Mouse (Mus musculus): ENCODE measurements around the gene Prx. TPM values are rescaled to one million over a fixed set of nuclear protein-coding genes. Genes with fewer than 3 reads are reported as not detected.

Prx gene
- polyA plus RNA-seq, 1 experiment from 2014 or later = 3.1 TPM

DNA sequence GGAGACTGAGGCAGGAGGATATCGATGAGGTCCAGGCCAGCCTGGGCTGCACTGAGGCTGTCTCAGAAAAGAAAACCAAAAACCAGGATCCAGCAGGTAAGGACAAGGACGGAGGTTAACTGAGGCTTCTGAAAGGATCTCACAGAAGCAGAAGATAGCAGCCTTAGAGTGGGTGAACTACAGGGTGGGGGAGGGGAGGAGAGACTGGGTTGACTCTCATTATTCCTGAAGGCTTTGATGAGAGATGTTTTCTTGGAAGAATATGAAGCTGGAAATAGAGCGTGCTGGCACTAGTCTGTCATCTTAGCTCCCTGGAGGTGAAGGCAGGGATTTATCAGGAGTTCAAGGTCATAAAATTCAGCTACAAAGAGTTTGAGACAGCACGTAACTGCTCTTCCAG, 44.7 kb downstream of the Prx start:
- no peak overlapping the region for H3K4me3 ChIP-seq
- H3K36me3 ChIP-seq = no peaks in the 10 kb centered on the region; the same call in 1 of the 2 replicates
- H3K9ac ChIP-seq (replicated peaks) = no peak overlapping the region
- H3K9me3 ChIP-seq = no peaks in the 10 kb centered on the region
- ATAC-seq (ENCODE audit: low FRiP score, low read depth) = no peak
- WGBS = 91% methylated on average over 4 of the region's 4 CpGs
- H3K4me1 ChIP-seq = peaks cover 17% of the 10 kb centered on the region
- H3K27me3 ChIP-seq = no peaks in the 10 kb centered on the region
- H3K4me2 ChIP-seq (replicated peaks) = no peak overlapping the region
- H3K27ac ChIP-seq (replicated peaks) = no peak overlapping the region

DNA sequence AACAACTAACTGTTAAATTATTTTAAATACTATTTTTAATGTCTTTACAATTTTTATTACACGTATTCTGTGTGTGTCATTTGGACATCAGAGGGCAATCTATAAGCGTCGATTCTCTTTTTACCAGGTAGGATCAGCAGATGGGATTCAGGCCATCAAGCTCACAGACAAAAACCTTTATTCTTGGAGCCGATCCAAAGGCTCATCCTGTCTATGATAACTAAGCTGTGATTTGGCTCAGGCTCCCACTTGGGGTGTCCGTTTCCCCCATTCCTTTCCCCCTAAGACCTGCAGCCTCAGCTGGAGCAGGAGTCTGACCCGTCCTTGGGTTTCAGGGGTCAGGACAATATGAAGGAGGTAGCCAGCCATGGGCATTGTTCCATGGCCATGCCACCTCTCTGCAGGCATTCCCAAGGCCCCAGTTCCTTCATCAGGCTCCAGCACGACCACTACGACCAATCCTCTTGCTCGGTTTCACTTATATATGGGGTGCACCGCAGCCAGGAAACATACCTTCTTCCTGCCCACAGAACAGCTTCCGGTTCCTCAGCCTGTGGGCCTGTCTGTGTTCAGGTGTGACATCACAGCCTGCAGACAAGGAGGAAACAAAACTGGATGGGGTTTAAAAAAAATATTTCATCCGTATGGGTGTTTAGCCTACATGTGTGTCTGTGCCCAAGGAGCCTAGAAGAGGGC, 45.7 kb downstream of the Prx start:
- Histone ChIP-seq H3K27ac (replicated peaks) (no peak overlapping the region), H3K9me3 (no peaks in the 10 kb centered on the region), H3K9ac (replicated peaks) (no peak overlapping the region), H3K36me3 (no peaks in the 10 kb centered on the region), H3K4me1 (peaks cover 17% of the 10 kb centered on the region), H3K4me2 (replicated peaks) (no peak overlapping the region), H3K27me3 (no peaks in the 10 kb centered on the region), H3K4me3 (no peak overlapping the region)
- WGBS = 88% methylated on average over 12 of the region's 12 CpGs
- no peak for ATAC-seq (ENCODE audit: low FRiP score, low read depth)

GRCm38 (mm10) chr7:27549597-27549996, 50.5 kb downstream of the Prx start:
- Histone ChIP-seq H3K9ac (replicated peaks) (no peak overlapping the region), H3K27me3 (no peaks in the 10 kb centered on the region), H3K27ac (replicated peaks) (no peak overlapping the region), H3K4me2 (replicated peaks) (no peak overlapping the region), H3K9me3 (no peaks in the 10 kb centered on the region), H3K4me3 (no peak overlapping the region), H3K36me3 (no peaks in the 10 kb centered on the region), H3K4me1 (peaks cover 14% of the 10 kb centered on the region)
- ATAC-seq (ENCODE audit: low FRiP score, low read depth) = no peak
- 79% methylated on average over 6 of the region's 6 CpGs for WGBS

DNA sequence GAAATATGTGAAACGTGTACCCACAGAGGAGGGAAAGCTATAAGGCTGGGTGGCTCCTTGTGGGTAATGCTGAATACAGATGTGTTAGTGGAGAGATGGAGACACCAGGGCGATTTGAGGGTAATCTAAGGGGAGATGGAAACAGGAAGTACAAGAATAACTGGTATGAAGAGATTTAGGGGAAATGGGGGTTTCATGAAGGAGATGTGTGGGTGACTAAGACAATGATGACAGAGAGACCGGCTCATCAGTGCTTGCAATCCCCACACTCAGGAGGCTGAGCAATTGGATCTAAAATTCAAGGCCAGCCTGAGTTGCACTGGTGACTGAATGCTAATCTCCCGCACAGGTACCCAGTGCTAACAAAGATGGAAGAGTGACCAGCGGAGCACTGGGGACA, 52.9 kb downstream of the Prx start:
- Histone ChIP-seq H3K27me3 (no peaks in the 10 kb centered on the region), H3K36me3 (peaks cover 12% of the 10 kb centered on the region; the same call in 1 of the 2 replicates), H3K4me2 (replicated peaks) (peak overlapping the region; percentile 82), H3K4me3 (peak overlapping the region; percentile 84), H3K9me3 (no peaks in the 10 kb centered on the region), H3K27ac (replicated peaks) (0 out of 2 replicates have a peak overlapping the region, but pooled peaks have one; percentile 8), H3K9ac (replicated peaks) (peak overlapping the region; percentile 47; the same call in 1 of the 2 replicates), H3K4me1 (peaks cover 17% of the 10 kb centered on the region)
- ATAC-seq (ENCODE audit: low FRiP score, low read depth) = no peak
- WGBS = 58% methylated on average over 5 of the region's 5 CpGs

DNA sequence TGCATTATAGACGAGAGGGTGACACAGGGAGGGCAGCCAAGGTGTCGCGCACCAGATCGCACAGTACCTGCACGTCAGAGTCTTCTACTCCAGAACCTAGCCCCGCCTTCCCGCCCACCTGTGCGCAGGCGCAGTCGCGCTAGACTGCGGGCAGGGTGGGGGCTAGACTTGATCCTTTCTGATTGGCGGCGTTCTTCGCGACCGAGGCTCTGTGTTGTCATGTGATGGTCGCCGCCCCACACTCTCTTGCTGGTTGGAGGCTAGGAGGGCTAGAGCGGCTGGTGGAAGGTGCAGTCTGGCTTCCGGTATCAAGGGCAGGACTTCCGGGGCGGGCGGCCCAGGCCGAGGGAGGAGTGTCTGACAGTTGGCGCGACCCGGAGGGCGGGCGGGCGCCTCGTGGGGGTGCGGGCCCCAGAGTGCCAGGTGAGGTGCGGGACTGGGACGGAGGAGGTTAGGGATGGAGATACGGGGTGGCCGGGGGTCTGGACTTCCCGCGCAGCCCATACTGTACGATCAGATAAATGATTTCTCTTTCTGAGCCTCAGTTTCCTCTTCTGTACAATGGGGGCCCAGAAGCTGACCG, 53.9 kb downstream of the Prx start, which contains the start of the genes Pld3 and 2310022A10Rik:
Gene Pld3, minus strand, starts transcription at position 288 of the 583 bp plus-strand sequence.
Gene 2310022A10Rik, plus strand, starts transcription at position 303 of the 583 bp plus-strand sequence.
- Histone ChIP-seq H3K36me3 (peaks cover 12% of the 10 kb centered on the region; the same call in 1 of the 2 replicates), H3K9me3 (no peaks in the 10 kb centered on the region), H3K27ac (replicated peaks) (0 out of 2 replicates have a peak within 1 kb of the TSS, but pooled peaks have one; percentile 8), H3K4me1 (peaks cover 17% of the 10 kb centered on the region), H3K27me3 (no peaks in the 10 kb centered on the region), H3K4me3 (peak within 1 kb of the TSS; percentile 84), H3K4me2 (replicated peaks) (peak within 1 kb of the TSS; percentile 82), H3K9ac (replicated peaks) (peak within 1 kb of the TSS; percentile 77)
- under 1% methylated on average over 41 of the region's 41 CpGs for WGBS
- ATAC-seq (ENCODE audit: low FRiP score, low read depth) = peak; percentile 100

DNA sequence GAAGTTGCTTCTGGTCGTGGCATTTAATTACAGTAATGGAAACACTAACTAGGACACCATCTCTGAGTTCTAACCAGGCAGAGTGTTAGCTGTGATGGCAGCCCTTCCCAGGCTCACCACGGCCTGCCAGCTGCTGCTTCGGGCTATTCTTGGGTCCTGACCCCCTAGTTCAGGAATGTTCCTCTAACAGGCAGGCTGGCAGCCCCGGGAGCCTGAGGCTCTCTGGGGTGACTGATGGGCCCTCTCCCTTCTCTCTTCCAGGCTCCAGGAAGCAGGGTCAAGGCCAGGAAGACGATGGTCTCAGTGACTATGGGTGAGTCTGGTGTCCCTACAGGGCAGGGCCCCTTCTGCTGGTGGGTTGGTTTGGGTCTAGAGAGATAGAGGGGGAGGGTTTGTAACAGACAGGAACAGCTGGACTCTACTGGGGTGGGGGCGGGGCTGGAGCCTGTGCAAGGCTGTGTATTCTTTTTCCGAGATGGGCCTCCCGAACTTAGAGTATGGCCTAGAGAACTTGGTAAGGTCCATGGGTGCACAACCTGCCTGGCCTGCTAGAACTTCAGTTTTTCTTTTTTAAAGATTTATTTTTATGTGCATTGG, 61.3 kb downstream of the Prx start:
- H3K4me3 ChIP-seq = no peak overlapping the region
- no peaks in the 10 kb centered on the region for H3K27me3 ChIP-seq
- no peak overlapping the region for H3K4me2 ChIP-seq (replicated peaks)
- H3K9ac ChIP-seq (replicated peaks) = no peak overlapping the region
- H3K4me1 ChIP-seq = no peaks in the 10 kb centered on the region
- 84% methylated on average over 8 of the region's 8 CpGs for WGBS
- H3K9me3 ChIP-seq = no peaks in the 10 kb centered on the region
- H3K36me3 ChIP-seq = peaks cover 69% of the 10 kb centered on the region
- no peak for ATAC-seq (ENCODE audit: low FRiP score, low read depth)
- H3K27ac ChIP-seq (replicated peaks) = no peak overlapping the region

DNA sequence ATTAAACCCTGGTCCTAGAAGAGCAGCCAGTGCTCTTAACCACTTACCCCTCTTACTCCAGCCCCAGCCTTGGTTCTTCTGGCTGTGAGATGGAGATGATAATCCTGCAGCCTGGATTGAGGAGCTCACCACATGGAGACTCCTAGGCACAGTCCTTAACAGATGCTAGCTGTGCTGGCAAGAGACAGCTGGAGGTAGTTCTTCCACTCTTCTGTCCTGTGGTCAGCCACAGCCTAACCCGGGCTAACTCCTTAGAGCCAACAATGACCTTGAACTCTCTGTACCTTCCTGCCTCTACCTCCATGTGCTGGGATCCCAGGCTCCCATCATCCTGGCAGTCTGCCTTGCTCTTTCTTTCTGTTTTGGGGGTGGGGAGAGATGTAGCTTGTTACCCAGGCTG, 61.9 kb downstream of the Prx start:
- H3K36me3 ChIP-seq = peaks cover 70% of the 10 kb centered on the region
- no peaks in the 10 kb centered on the region for H3K9me3 ChIP-seq
- no peaks in the 10 kb centered on the region for H3K4me1 ChIP-seq
- no peak overlapping the region for H3K4me2 ChIP-seq (replicated peaks)
- no peak overlapping the region for H3K9ac ChIP-seq (replicated peaks)
- H3K27me3 ChIP-seq = no peaks in the 10 kb centered on the region
- H3K4me3 ChIP-seq = no peak overlapping the region
- no peak for ATAC-seq (ENCODE audit: low FRiP score, low read depth)
- WGBS = 91% methylated on average over 1 of the region's 1 CpGs
- H3K27ac ChIP-seq (replicated peaks) = no peak overlapping the region

Other genes with a start within 250 kb of the Prx start
- 59.8 and 61.2 TPM in 2 replicates for gene Numbl, start 240.9 kb upstream of the Prx start, polyA plus RNA-seq (2016; fragmentation: Nextera tagmentation; extraction: Ambion mirVana)
- 10.1 and 10.2 TPM in 2 replicates for gene Ltbp4, start 161.6 kb upstream of the Prx start, polyA plus RNA-seq (2016; fragmentation: Nextera tagmentation; extraction: Ambion mirVana)
- 77.3 and 78.1 TPM in 2 replicates for gene Shkbp1, start 143.3 kb upstream of the Prx start, polyA plus RNA-seq (2016; fragmentation: Nextera tagmentation; extraction: Ambion mirVana)
- 0.87 TPM in 1 of 2 replicates, not detected in the other for gene Gm20479, start 141.9 kb upstream of the Prx start, polyA plus RNA-seq (2016; fragmentation: Nextera tagmentation; extraction: Ambion mirVana)
- 0.67 and 0.78 TPM in 2 replicates for gene Sptbn4, start 51.6 kb upstream of the Prx start, polyA plus RNA-seq (2016; fragmentation: Nextera tagmentation; extraction: Ambion mirVana)
- 23.1 and 31.0 TPM in 2 replicates for gene Blvrb, start 51.3 kb upstream of the Prx start, polyA plus RNA-seq (2016; fragmentation: Nextera tagmentation; extraction: Ambion mirVana)
- 16.5 and 18.7 TPM in 2 replicates for gene Sertad3, start 25.6 kb upstream of the Prx start, polyA plus RNA-seq (2016; fragmentation: Nextera tagmentation; extraction: Ambion mirVana)
- 11.6 and 14.4 TPM in 2 replicates for gene Sertad1, start 12.4 kb upstream of the Prx start, polyA plus RNA-seq (2016; fragmentation: Nextera tagmentation; extraction: Ambion mirVana)
- gene Hipk4, start 23.9 kb downstream of the Prx start, polyA plus RNA-seq (2016; fragmentation: Nextera tagmentation; extraction: Ambion mirVana) = 0.38 and 0.45 TPM in 2 replicates
- 69.9 and 71.6 TPM in 2 replicates for gene Pld3, start 53.9 kb downstream of the Prx start, polyA plus RNA-seq (2016; fragmentation: Nextera tagmentation; extraction: Ambion mirVana)
- 37.2 and 37.4 TPM in 2 replicates for gene 2310022A10Rik, start 53.9 kb downstream of the Prx start, polyA plus RNA-seq (2016; fragmentation: Nextera tagmentation; extraction: Ambion mirVana)
- 79.6 and 90.9 TPM in 2 replicates for gene Akt2, start 92.2 kb downstream of the Prx start, polyA plus RNA-seq (2016; fragmentation: Nextera tagmentation; extraction: Ambion mirVana)
- gene Ttc9b, start 154.6 kb downstream of the Prx start, polyA plus RNA-seq (2016; fragmentation: Nextera tagmentation; extraction: Ambion mirVana) = 18.1 and 19.4 TPM in 2 replicates
- 17.9 and 18.9 TPM in 2 replicates for gene Map3k10, start 175.3 kb downstream of the Prx start, polyA plus RNA-seq (2016; fragmentation: Nextera tagmentation; extraction: Ambion mirVana)
- gene Zfp607b, start 190.0 kb downstream of the Prx start, polyA plus RNA-seq (2016; fragmentation: Nextera tagmentation; extraction: Ambion mirVana) = 9.3 and 9.9 TPM in 2 replicates
- gene Zfp60, start 232.1 kb downstream of the Prx start, polyA plus RNA-seq (2016; fragmentation: Nextera tagmentation; extraction: Ambion mirVana) = 102 and 112 TPM in 2 replicates